Mouse (Mus musculus) thymus, adult 2 months (tissue): Measurements from ENCODE around the gene Pnpla2.

Experiments
- CTCF ChIP-seq: fragments of 200-500 bp; IDR thresholded peaks from 2 replicates; pipeline ENCODE4 v1.5.1; 2012; ENCODE audit warnings: mild to moderate bottlenecking, control low read depth, low read length, moderate library complexity, borderline replicate concordance; ENCODE audit not compliant: control insufficient read depth, poor library complexity, insufficient read depth; ENCODE audit errors: extremely low read depth
- POLR2A ChIP-seq: fragments of 200-500 bp; IDR thresholded peaks from 2 replicates; pipeline ENCODE4 v1.6.1; 2012; ENCODE audit warnings: mild to moderate bottlenecking, low read length, control low read depth, moderate library complexity; ENCODE audit not compliant: control insufficient read depth, poor library complexity, insufficient read depth; ENCODE audit errors: extremely low read depth

DNA sequence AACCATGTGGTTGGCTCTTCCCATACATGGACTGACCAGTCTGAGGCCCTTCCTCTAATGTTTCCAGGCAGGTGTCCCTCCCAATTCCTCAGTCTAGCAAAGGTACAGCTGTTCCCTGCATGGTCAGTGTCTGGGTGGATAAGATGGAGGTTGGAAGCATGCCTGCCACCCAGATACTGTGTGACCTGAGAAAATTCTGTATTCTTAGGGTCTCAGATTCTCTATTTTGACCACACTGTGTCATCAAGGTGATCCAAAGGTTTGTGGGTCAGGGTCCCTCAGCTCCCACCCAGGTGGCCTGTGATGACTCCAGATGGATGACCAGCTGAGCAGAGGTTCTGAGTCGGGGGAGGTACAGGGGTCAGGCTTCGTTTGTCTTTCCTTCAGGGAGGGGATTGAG, 30.2 kb downstream of the Pnpla2 start:
- TF ChIP-seq CTCF, result no peak
- no peak for TF ChIP-seq POLR2A
